Mouse (Mus musculus) activated CD4-positive, CD25-positive, alpha-beta regulatory T cell, adult 4 months (primary cell): ENCODE data around the gene Ints3. TPM values are rescaled to one million over a fixed set of nuclear protein-coding genes. Genes with fewer than 3 reads are reported as not detected.
"Not testable (repeated sequence)": the region's sequence is repeated elsewhere in the genome, so short reads cannot be mapped to it uniquely, and the experiment has no call there.

Source experiments
- ATAC-seq: one replicate; pipeline ENCODE4 v1.8.0; 2017
- polyA plus RNA-seq, 2 experiments: library from polyadenylated mRNA; unstranded; fragments of 100-300 nt; shearing (Covaris generic); gene quantifications; one replicate each; pipeline ENCODE4 v1.2.1; 2017

Ints3 gene
- polyA plus RNA-seq, 2 experiments from 2014 or later = 13.8 to 17.2 TPM

DNA sequence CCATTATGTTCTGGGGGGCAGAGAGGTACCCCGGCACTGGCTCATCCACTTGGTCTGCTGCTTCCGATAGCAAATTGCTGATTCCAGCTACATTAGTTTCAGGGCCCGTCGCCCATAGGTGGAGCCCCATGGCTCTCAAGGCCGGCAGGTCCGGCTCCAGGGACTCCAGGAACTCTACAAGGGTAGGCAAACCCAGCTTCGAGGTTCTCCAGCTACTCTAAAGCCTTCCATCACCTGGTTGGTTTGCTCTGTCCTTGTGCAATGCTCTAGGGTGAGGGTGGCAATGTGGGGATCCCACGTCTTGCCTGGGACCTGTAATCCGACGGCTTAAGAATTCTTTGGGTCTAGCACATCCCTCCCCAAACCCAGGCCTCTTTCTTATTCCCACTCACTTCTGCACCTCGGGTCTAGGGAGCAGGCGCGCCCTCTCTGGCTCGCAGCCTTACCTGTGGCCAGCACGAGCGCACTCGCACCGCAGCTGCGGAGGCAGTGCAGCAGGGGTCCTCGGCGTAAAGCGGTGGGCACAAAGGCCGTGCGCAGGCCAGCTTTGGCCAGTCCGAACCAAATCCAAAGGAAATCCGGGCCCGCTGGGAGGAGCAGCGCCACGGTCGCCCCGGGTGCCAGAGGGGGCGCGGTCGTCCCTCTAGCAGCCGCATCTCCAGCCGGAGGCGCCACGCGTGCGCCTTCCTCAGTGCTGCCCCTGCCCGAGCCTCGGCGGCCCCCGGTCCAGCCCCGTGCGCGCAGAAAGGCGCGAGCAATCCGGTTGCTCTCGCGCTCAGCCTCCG lies 44.5 kb downstream of the Ints3 start:
- no peak for ATAC-seq

GRCm38 (mm10) chr3:90388192-90388591 lies 45.2 kb downstream of the Ints3 start:
- no peak for ATAC-seq

DNA sequence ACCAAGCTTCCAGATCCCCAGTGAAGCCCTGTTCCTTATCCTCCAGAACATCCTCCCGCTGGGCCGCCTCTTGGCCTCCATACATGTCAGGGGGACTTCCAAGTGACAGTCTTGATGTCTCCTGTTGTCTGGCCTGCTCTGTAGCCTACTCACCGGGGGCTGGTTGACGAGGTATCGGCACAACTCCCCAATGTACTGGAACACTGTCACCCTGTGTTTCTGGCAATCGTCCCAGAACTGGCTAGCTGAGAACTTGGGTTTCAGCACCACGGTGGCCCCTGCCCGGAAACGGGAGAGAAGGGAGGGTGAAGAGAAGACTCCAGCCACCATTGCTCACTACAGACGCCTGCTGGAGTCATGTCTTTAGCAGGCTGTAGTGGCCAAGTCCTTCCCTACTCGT lies 45.9 kb downstream of the Ints3 start:
- ATAC-seq = no peak

DNA sequence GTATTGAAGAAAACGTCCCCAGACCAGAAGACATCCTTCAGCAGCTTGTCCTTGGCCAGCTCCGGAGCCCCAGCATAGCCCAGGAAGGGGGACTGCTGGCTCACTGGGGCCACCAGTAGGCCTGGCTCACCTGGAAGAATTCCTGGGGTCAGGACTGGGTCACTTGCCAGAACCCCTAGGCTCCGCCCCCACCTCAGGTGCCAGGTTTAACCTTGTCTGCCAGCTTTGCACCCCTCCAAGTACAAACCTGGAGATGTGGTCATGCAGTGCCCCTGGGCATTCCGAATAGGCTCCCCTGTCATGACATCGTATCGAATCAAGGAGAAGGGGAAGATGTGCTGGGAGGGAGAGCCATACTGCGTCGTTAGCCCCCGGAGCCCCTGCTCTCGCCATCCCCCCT lies 46.6 kb downstream of the Ints3 start:
- no peak for ATAC-seq

DNA sequence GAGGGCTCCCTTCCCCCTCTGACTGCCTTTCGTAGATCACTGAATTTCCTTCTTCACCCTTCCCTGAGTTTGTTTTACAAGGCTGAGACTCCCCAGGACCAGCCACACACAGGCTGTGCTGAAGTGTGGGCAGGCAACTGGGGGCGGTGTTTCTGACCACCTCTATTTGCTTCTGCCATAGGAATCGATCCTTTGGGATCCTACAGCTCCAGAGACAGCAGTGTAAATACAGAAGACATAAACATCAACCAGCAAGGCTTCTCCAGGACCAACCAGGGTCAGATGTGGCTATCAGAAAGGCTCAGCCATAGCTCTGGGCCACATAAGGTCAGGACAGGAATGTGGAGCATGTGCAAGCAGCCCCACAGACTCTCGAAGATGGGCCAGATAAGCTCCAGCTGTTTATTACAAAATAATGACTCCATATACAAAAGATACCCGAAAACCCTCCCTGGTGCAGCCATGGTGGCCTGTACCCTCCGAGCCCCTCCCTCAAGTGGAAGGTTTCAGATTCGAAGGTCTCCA lies 48.5 kb downstream of the Ints3 start:
- ATAC-seq = no peak

DNA sequence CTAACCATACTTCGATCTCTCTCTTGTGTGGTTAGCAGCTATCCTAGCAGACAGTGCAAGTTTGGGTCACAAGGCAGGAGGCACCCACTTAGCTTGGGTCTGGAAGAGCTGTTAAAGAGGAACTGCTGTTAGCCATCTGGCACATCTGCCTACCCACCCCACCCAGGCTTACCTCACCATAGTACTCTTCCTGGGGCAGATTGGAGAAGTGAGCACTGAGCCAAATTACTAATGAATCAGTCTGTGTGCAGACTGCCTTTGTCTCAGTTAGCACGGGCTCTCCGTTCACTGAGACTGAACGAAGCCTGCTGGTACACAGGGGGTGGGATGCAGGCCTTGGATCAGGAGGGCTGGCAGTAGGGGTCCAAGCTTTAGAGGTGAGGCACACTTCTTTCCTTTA lies 49.7 kb downstream of the Ints3 start:
- ATAC-seq = no peak

GRCm38 (mm10) chr3:90381727-90382126 lies 51.7 kb downstream of the Ints3 start:
- no peak for ATAC-seq

DNA sequence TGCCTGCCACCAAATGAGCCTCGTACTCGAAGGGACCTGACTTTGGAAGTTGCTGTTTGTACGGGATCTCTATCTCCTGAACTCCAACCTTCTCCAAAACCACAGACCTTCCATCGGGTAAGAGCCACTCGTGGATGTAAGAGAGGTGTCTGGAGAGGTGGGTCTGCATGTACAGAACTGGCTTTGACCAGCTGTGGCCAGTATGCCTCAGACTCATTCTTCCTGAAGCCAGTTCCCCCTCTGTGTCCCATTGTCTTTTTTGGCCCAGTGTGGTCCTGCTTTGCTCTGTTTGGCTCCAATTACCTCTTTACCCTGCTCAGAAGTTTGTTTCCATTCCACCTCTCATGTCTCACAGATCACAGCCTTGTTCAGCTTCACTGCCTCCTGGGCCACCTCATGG lies 54.9 kb downstream of the Ints3 start:
- ATAC-seq = no peak

DNA sequence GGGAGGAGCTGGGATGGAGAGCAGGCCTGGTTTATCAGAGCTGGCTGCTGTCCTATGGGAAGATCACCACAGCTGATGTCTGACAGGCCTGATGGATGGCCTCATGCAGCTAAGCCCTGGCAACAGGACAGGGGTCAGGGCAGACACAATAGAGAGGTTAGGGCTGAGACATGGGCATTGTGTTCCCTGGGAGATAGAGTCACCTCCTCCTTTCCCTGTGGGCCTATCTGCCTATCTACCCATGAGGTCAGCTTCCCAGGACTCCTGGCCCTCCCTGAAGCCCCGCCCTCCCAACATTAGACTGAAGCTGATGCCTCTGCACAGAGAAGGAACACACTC lies 57.2 kb downstream of the Ints3 start:
- ATAC-seq = no peak

GRCm38 (mm10) chr3:90375562-90376246 lies 57.7 kb downstream of the Ints3 start:
- ATAC-seq = no peak

GRCm38 (mm10) chr3:90374368-90374767 lies 59.1 kb downstream of the Ints3 start:
- ATAC-seq = no peak

GRCm38 (mm10) chr3:90373432-90374028 lies 59.9 kb downstream of the Ints3 start:
- ATAC-seq = no peak

GRCm38 (mm10) chr3:90372817-90373216 lies 60.6 kb downstream of the Ints3 start:
- no peak for ATAC-seq

DNA sequence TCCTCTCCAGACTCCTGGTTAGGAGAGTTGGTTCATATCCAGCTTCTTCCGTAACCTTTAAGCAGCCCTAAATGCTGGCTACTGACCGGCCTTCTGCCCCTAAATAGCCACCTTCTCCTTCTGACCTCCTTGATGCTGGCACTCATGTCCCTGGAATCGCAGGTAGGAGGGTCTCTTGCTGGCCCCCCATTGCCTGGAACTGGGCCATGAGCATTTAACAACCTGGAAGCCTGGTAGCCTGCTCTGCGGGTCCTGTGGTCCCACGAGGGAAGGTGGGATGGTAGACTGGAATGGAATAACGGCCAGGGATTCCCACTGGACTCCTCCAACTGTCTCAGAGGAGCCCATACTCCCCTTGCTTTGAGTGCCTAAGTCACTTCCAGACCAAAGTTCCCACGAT lies 61.6 kb downstream of the Ints3 start:
- no peak for ATAC-seq

DNA sequence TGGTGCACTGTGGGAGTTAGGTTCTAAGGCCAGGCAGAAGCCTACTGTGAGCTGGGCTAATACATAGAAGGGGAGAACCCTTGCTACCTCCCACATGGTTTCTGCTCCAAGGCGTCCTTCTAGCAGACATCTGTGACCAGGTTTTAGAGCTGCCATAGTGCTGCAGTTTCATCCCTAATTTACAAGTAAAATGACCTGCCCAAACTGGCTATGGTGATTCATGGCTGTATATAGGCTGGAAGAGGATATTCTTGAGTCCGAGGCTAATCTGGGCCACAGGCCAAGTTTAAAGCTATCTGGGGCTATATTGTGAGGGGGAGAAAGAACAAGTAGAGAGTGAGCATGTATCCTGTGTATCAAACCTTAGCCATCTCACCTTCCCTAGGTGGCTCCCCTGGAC lies 64.4 kb downstream of the Ints3 start:
- ATAC-seq = no peak

GRCm38 (mm10) chr3:90367001-90367632 lies 66.3 kb downstream of the Ints3 start:
- ATAC-seq = no peak

DNA sequence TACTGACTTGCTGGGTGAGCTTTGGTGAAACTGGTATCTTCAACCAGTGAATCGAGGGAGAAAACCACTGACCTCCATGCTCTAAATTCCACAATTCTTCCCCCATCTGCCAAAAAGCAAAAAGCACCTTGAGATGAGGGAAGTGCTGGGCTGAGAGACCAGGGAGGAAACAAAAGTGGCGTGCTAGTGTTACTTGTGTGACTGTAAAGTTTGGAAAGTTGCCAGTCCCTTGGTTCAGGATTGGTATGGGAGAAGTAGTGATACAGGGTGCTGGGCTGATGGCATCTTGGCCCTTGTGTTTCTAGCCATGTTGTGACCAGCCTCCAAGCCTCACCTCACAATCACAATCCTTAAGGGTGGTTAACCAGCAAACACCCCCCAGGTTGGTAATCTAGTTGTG lies 71.1 kb downstream of the Ints3 start:
- ATAC-seq = no peak

GRCm38 (mm10) chr3:90361476-90361875 lies 71.9 kb downstream of the Ints3 start:
- ATAC-seq = no peak

DNA sequence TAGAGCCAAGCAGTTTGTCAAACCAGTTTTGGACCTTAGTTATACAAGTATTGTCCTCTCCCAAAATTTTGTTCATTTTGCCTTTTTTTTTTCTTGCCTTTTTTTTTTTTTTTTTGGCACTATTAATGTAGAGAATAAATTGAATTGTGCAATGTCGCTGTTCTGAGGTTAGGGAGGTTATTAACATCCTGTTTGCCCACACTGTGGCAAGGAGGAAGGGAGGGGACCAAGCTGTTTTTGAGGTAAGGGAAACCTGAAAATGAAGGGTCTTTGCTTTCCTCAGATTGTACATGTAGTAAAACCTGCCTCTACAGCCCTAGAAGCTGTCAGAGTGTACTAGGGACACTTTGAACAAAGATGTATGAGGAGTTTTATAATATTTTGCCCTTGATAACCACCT lies 74.2 kb downstream of the Ints3 start:
- peak; percentile 43 for ATAC-seq

GRCm38 (mm10) chr3:90357959-90358358 lies 75.5 kb downstream of the Ints3 start:
- no peak for ATAC-seq

DNA sequence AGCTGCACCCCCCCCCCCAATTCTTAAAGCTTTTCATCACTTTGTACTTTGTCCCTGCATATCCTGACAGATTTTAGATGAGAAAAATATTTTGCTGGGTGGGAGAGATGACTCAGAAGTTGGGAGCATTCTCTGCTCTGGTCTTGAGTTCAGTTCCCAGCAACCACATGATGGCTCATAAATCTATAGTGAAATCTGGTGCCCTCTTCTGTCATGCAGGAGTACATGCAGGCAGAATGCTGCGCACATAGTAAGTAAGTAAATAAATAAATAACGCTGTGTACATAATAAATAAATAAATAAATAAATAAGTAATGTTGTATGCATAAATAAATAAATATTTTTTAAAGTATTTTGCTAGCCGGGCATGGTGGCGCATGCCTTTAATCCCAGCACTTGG lies 85.6 kb downstream of the Ints3 start:
- ATAC-seq = no peak

- ATAC-seq = not testable (repeated sequence)
Observed at GRCm38 (mm10) chr3:90342853-90343252, 90.6 kb downstream of the Ints3 start.
